Mouse (Mus musculus): ENCODE measurements around the gene Slc12a4.

- TF ChIP-seq CTCF (IDR thresholded peaks at IDR 0.05; ENCODE audit: low read depth, low read length) (no peak), POLR2A (IDR thresholded peaks at IDR 0.05; ENCODE audit: extremely low read depth, insufficient read depth, low read length) (peak; percentile 40; the same call in 1 of the 2 replicates)
These were observed 45.1 kb upstream of the Slc12a4 start for GRCm38 (mm10) chr8:106010748-106011642.
